Mouse (Mus musculus): ENCODE results near the gene Rad23b. TPM values are rescaled to one million over a fixed set of nuclear protein-coding genes. Genes with fewer than 3 reads are reported as not detected.
A peak's percentile ranks its signal among the peaks of the same experiment; 100 is the strongest.

Rad23b gene
- polyA plus RNA-seq, 1 experiment: 66.0 TPM

DNA sequence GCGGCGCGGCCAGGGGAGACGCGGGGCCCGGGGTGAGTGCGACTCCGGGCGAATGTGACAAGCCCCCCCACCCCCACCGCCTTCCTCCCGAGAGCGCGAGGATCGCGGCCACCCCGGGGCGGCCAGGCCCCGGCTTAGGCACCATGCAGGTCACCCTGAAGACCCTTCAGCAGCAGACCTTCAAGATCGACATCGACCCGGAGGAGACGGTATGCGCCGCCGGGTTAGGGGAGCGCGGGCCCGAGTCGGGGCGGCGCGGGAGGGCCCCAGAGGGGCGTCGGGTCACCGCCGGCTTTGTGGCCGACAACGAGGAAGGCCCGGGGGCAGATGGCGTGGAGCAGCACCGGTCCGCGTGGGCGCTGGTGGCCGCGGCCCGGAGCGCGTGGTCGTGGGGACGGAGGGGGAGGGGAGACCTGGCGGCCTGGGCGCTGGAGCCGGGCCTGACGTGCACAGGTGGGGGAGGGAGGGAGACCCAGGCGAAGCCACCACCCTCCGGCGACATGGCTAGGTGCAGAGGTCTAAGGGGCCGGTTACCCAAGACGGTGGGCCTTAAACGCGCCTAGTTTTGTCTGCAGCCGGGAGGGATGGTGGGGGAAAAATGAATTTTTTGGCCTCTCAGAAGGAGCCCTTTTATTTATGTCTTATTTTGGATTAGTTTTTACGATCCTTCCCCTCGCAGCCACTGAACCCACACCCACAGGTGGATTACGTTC is 532 bp downstream of the Rad23b start:
- WGBS: under 1% methylated on average over 65 of the region's 66 CpGs
- Histone ChIP-seq H3K4me1 (ENCODE audit: control insufficient read depth, insufficient read depth, low read length) (no peaks in the 10 kb centered on the region; the same call in 1 of the 2 replicates), H3K4me3 (replicated peaks; ENCODE audit: control insufficient read depth, low read depth, low read length) (peak overlapping the region; percentile 89), H3K27ac (ENCODE audit: control insufficient read depth, insufficient read depth, low read depth, low read length, poor library complexity) (peak overlapping the region; percentile 81)
- no peak for TF ChIP-seq CTCF (IDR thresholded peaks at IDR 0.05; ENCODE audit: control insufficient read depth, insufficient read depth, low read length)
- no peak for TF ChIP-seq POLR2A (IDR thresholded peaks at IDR 0.05; ENCODE audit: borderline replicate concordance, control insufficient read depth, low read depth, low read length)

- 5% methylated on average over 12 of the region's 12 CpGs for WGBS
- H3K27ac ChIP-seq (ENCODE audit: control insufficient read depth, insufficient read depth, low read depth, low read length, poor library complexity): no peak overlapping the region
- H3K4me1 ChIP-seq (ENCODE audit: control insufficient read depth, insufficient read depth, low read length): no peaks in the 10 kb centered on the region; the same call in 1 of the 2 replicates
Observed at GRCm38 (mm10) chr4:55351037-55351436, 1.2 kb downstream of the Rad23b start.

GRCm38 (mm10) chr4:55351860-55352259 is 2.0 kb downstream of the Rad23b start:
- no peak overlapping the region for H3K27ac ChIP-seq (ENCODE audit: control insufficient read depth, insufficient read depth, low read depth, low read length, poor library complexity)
- H3K4me1 ChIP-seq (ENCODE audit: control insufficient read depth, insufficient read depth, low read length): no peaks in the 10 kb centered on the region; the same call in 1 of the 2 replicates
- H3K4me3 ChIP-seq (replicated peaks; ENCODE audit: control insufficient read depth, low read depth, low read length): no peak overlapping the region
- TF ChIP-seq CTCF (IDR thresholded peaks at IDR 0.05; ENCODE audit: control insufficient read depth, insufficient read depth, low read length): no peak
- TF ChIP-seq POLR2A (IDR thresholded peaks at IDR 0.05; ENCODE audit: borderline replicate concordance, control insufficient read depth, low read depth, low read length): no peak

More at GRCm38 (mm10) chr4:55351037-55351436, 1.2 kb downstream of the Rad23b start:
- H3K4me3 ChIP-seq (replicated peaks; ENCODE audit: control insufficient read depth, low read depth, low read length): peak overlapping the region; percentile 3
- TF ChIP-seq POLR2A (IDR thresholded peaks at IDR 0.05; ENCODE audit: borderline replicate concordance, control insufficient read depth, low read depth, low read length): no peak
- TF ChIP-seq CTCF (IDR thresholded peaks at IDR 0.05; ENCODE audit: control insufficient read depth, insufficient read depth, low read length): no peak

GRCm38 (mm10) chr4:55354038-55354437 is 4.2 kb downstream of the Rad23b start:
- Histone ChIP-seq H3K27ac (ENCODE audit: control insufficient read depth, insufficient read depth, low read depth, low read length, poor library complexity) (no peak overlapping the region), H3K4me3 (replicated peaks; ENCODE audit: control insufficient read depth, low read depth, low read length) (no peak overlapping the region), H3K4me1 (ENCODE audit: control insufficient read depth, insufficient read depth, low read length) (no peaks in the 10 kb centered on the region; the same call in 1 of the 2 replicates)
- TF ChIP-seq POLR2A (IDR thresholded peaks at IDR 0.05; ENCODE audit: borderline replicate concordance, control insufficient read depth, low read depth, low read length) (no peak), CTCF (IDR thresholded peaks at IDR 0.05; ENCODE audit: control insufficient read depth, insufficient read depth, low read length) (no peak)
- 78% methylated on average over 1 of the region's 1 CpGs for WGBS

DNA sequence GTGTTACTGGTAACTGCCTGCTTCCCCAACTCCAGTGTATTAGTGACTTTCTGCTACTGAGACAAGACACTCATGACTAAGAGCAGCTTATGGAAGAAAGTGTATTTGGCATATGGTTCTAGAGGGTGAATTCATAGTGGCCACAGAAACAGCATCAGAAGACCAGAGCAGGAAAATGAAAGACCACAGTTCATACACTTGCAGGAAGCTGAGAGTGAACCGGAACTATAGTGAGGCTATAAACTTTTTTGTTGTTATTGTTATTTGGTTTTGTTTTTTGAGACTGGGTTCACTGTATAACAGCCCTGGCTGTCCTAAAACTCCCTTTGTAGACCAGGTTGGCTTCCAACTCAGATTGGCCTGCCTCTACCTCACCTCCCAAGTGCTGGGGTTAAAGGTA is 6.0 kb downstream of the Rad23b start:
- Histone ChIP-seq H3K4me3 (replicated peaks; ENCODE audit: control insufficient read depth, low read depth, low read length) (no peak overlapping the region), H3K4me1 (ENCODE audit: control insufficient read depth, insufficient read depth, low read length) (no peaks in the 10 kb centered on the region; the same call in 1 of the 2 replicates), H3K27ac (ENCODE audit: control insufficient read depth, insufficient read depth, low read depth, low read length, poor library complexity) (no peak overlapping the region)
- 35% methylated on average over 1 of the region's 1 CpGs for WGBS
- TF ChIP-seq POLR2A (IDR thresholded peaks at IDR 0.05; ENCODE audit: borderline replicate concordance, control insufficient read depth, low read depth, low read length): no peak
- TF ChIP-seq CTCF (IDR thresholded peaks at IDR 0.05; ENCODE audit: control insufficient read depth, insufficient read depth, low read length): no peak

- TF ChIP-seq CTCF (IDR thresholded peaks at IDR 0.05; ENCODE audit: control insufficient read depth, insufficient read depth, low read length) (no peak), POLR2A (IDR thresholded peaks at IDR 0.05; ENCODE audit: borderline replicate concordance, control insufficient read depth, low read depth, low read length) (no peak)
- Histone ChIP-seq H3K4me3 (replicated peaks; ENCODE audit: control insufficient read depth, low read depth, low read length) (no peak overlapping the region), H3K4me1 (ENCODE audit: control insufficient read depth, insufficient read depth, low read length) (no peaks in the 10 kb centered on the region; the same call in 1 of the 2 replicates), H3K27ac (ENCODE audit: control insufficient read depth, insufficient read depth, low read depth, low read length, poor library complexity) (no peak overlapping the region)
- 79% methylated on average over 3 of the region's 3 CpGs for WGBS
Observed at GRCm38 (mm10) chr4:55356726-55357125, 6.9 kb downstream of the Rad23b start.

DNA sequence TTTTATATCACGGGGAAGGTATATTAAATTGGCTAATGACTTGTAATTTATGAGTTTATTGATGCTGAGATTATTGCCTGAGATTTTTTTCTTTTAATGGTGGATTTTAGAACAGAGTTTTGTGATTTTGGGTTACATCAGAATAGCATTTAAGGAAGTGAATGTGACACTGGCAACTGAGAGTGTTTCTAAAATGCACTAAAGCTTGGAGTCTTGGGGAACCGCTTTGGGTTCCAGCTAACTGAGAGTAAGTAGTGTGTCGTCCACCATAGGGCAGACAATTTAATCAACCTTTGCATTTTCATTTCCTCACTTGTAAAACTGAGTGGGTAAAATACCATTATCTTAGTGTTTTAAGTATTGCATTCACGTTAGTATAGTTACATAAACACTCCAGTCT is 14.0 kb downstream of the Rad23b start:
- no peaks in the 10 kb centered on the region; the same call in 1 of the 2 replicates for H3K4me1 ChIP-seq (ENCODE audit: control insufficient read depth, insufficient read depth, low read length)
- no peak for TF ChIP-seq CTCF (IDR thresholded peaks at IDR 0.05; ENCODE audit: control insufficient read depth, insufficient read depth, low read length)
- no peak for TF ChIP-seq POLR2A (IDR thresholded peaks at IDR 0.05; ENCODE audit: borderline replicate concordance, control insufficient read depth, low read depth, low read length)
- whole genome bisulfite sequencing: 79% methylated on average over 4 of the region's 4 CpGs
- H3K4me3 ChIP-seq (replicated peaks; ENCODE audit: control insufficient read depth, low read depth, low read length): no peak overlapping the region
- no peak overlapping the region for H3K27ac ChIP-seq (ENCODE audit: control insufficient read depth, insufficient read depth, low read depth, low read length, poor library complexity)

- 89% methylated on average over 4 of the region's 4 CpGs for WGBS
- Histone ChIP-seq H3K27ac (ENCODE audit: control insufficient read depth, insufficient read depth, low read depth, low read length, poor library complexity) (no peak overlapping the region), H3K4me1 (ENCODE audit: control insufficient read depth, insufficient read depth, low read length) (no peaks in the 10 kb centered on the region; the same call in 1 of the 2 replicates), H3K4me3 (replicated peaks; ENCODE audit: control insufficient read depth, low read depth, low read length) (no peak overlapping the region)
- no peak for TF ChIP-seq POLR2A (IDR thresholded peaks at IDR 0.05; ENCODE audit: borderline replicate concordance, control insufficient read depth, low read depth, low read length)
- TF ChIP-seq CTCF (IDR thresholded peaks at IDR 0.05; ENCODE audit: control insufficient read depth, insufficient read depth, low read length): no peak
Observed at GRCm38 (mm10) chr4:55364374-55364773, 14.5 kb downstream of the Rad23b start.

Data from bone marrow, adult 2 months (tissue).